Mouse (Mus musculus) retina, embryonic 14.5 days (tissue): ENCODE data around the gene Folr1.

ENCODE experiments used
- DNase-seq: peaks from one replicate; pipeline ENCODE4 v3.0.0-alpha.2; 2015; ENCODE audit warnings: low spot score

Folr1 gene

DNA sequence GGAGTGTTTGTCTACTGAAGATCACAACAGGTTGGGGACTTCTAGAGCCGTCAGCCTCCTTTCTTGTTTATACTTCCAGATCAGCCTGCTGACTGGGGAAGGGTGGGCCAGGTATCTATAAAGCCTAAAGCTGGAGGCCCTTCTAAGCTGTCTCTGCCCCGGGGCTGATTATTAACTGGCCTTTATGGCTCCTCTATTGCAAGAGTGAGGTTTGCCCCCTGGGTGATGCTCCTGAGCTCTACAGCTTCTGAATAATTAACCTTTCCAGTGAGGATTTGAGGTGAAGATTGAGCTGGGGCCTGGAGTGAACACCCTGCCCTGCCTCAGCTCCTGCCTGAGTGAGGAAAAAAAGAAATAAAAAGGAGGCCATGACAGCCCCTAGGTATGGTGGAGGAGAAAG is at the start of gene Folr1:
Folr1 (minus strand) TSS at position 160 of the 400 bp plus-strand sequence.
- DNase-seq, result no peak

GRCm38 (mm10) chr7:101918071-101918470 is 47.5 kb upstream of the Folr1 start:
- DNase-seq, result peak; percentile 82

DNA sequence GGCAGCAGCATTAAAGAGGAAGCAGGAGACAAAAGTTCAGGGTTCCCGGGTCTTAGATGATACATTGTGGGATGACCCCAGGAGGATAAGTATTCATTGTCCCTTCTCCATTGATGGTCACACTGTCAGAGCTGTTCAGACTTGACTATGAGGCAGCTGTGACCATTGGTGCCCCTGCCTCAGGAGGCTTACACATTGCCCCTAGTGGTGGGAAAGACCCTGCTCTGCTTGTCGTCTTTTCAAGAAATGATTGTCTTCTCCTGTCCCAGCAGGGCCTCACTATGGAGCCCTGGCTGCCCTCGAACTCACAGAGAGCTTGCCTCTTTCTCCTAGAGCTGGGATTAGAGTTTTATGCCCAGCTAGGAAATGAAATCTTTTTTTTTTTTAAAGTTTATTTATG is 41.4 kb upstream of the Folr1 start:
- peak; percentile 35 for DNase-seq

DNA sequence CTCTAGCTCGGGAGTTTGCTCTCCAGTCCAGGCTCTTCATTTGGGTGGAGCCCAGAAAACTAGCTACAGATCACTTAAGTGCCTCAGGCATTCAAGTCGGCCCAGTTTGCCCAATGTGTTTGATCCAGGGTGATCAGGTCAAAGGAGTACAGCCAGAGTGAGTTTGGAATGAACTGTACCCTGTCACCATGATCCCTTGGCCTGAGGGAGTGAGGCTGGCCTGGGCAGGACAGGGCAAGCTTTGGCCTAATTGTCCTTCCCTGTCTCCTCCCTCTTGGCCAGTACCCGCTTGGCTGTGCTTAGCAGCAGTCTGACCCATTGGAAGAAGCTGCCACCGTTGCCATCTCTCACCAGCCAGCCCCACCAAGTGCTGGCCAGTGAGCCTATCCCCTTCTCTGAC is 39.5 kb upstream of the Folr1 start:
- DNase-seq, result no peak

- DNase-seq, result no peak
Measured at GRCm38 (mm10) chr7:101908367-101908766, 37.8 kb upstream of the Folr1 start.

DNA sequence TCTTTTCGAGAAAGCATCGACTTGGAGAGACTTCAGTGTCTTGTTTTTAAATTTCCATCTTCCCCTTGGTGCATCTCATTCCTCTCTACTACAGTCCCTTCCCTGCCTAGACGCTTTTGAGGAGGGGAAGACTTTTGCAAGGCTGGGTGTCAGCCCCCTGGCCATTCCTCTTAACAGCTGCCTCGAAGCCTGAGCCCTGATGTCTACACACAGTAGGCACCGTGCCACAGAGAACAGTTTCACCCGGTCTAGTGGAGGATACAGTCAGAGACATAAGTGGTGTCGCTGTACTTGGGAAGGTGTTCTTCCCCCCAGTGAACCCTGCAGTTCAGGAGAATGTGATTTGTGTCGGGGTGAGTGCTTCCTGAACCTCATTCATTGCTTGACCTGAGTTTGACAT is 36.1 kb upstream of the Folr1 start:
- DNase-seq, result no peak

- no peak for DNase-seq
Measured at GRCm38 (mm10) chr7:101906287-101906681, 35.7 kb upstream of the Folr1 start, which contains the start of gene Tomt. Gene Tomt, minus strand, starts transcription at chr7:101906359.

- DNase-seq, result peak; percentile 99
Measured at GRCm38 (mm10) chr7:101905561-101906286, 35.1 kb upstream of the Folr1 start, which contains the start of gene Lamtor1. Gene Lamtor1, plus strand, starts transcription at chr7:101905904.

DNA sequence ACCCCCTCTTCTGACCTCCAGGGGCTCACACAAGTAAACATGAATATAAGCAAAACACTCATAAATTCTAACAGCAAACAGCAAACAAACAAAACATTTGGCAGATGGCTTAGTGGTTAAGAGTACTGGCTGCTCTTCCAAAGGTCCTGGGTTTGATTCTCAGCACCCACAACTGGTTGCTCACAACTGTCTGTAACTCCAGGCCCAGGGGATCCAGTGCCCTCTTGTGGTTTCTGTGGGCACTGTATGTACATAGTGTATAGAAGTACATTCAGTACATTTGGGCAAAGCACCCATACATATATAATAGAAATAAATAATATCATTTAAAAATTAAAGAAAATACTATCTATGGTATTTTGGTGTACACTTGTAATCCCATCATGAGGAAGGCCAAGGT is 32.3 kb upstream of the Folr1 start:
- no peak for DNase-seq

DNA sequence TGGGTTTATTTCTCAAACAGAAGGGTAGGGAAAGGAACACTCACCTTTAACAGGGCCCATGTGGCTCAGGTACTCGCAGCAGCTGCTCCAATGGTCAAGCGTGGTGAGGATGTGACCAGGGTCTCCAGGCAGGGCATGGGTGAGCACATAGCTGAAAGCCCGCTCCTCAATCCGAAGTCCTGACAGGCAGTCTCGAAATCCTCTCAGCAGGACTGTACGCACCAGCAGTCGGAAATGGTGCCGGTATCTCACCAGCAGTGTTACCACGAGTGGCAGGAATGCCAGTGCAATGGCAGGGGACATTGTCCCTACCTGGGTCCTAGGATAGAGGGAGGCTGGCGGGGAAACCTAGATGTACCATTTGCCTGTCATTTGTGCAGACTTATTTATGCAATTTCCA is 31.4 kb upstream of the Folr1 start:
- DNase-seq, result no peak

GRCm38 (mm10) chr7:101900331-101901097 is 29.9 kb upstream of the Folr1 start:
- no peak for DNase-seq

- peak; percentile 99 for DNase-seq
Measured at GRCm38 (mm10) chr7:101896104-101897066, 25.8 kb upstream of the Folr1 start.

- no peak for DNase-seq
Measured at GRCm38 (mm10) chr7:101895695-101896094, 25.1 kb upstream of the Folr1 start.

- DNase-seq, result no peak
Measured at GRCm38 (mm10) chr7:101888460-101888859, 17.9 kb upstream of the Folr1 start.

DNA sequence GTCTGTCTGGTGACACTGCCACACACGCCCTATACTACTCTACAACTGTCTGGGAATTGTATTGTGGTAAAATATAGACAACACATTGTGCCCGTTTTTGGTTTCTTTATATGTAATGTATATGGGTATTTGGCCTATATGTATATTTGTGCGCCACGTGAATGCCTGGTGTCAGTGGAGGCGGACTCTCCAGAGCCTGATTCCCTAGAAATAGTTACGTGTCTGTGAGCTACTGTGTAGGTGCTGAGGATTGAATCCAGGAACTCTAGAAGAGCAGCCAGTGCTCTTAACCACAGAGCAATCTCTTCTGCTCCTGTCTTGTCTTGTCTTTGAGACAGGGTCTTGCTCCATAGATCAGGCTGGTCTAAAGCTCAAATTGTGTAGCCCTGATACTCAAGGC is 15.7 kb upstream of the Folr1 start:
- no peak for DNase-seq

DNA sequence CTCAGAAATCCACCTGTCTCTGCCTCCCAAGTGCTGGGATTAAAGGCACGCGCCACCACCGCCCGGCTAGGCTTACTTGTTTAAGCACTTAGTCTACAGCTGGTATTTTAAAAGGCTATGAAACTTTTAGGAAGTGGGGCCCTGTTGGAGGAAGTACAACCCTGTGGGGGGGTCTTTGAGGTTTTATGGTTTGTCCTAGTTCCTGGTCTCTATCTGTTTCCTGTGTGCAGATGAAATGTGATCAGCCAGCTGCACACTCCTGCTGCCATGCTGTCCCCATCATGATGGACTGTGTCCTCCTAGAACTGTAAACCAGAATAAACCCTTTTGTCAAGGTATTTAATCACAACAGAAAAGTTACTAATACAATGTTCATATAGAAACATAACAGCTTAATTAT is 13.6 kb upstream of the Folr1 start:
- DNase-seq, result no peak

GRCm38 (mm10) chr7:101882413-101883154 is 12.0 kb upstream of the Folr1 start:
- no peak for DNase-seq

DNA sequence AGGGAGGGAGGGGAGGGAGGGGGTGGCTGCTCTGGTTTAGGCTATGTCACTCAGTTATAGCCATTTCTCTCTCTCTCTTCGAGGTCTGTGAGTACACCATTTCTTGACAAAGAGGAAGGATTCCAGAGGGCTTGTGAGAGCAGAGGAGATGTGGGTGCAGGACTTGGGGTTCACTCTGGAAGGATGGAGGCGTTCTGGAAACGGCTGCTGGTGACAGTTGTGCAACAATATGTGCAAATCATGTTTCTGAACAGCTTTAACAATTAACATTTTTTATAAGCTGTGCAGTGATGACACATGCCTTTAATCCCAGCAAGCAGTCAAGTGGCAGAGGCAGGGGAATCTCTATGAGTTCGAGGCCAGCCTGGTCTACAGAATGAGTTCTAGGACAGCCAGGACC is 10.3 kb upstream of the Folr1 start:
- no peak for DNase-seq

DNA sequence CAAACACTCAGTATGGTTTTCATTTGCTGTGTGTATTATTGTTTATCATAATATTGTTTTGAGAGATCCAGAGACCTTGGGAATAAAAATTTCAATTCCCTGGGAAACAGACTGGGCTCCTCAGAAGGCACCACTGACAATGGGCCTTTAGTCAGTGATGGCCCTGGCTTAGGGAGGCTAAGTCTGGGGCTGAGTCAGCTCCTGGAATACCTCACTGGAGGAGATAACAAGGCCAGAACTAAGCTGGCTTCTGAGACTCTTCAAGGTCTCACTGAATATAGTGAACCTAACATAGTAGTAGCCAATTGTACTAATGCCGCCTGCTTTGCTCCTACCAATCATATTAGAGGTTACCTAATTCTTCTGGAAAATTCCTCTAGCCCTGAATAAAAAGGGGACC is 5.4 kb upstream of the Folr1 start:
- no peak for DNase-seq

DNA sequence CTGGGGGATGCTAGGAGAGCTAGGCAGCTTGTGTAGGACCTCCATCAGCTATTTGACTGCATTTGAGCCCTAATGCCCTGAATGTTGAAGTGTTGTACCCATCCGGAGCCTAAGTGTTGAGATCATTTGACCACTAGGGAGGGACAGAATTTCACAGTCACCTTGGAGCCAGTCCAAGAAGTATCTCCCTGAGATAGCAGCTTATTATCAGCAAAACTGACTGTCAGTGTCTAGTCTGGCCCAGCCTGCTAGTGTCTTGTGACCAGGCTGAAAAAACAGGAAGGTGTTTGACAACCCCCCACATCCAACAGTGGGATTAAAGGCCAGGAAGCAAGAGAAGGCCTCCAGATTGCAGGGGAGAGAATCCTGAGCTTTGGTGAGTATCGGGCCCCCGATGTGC is 708 bp upstream of the Folr1 start:
- no peak for DNase-seq

DNA sequence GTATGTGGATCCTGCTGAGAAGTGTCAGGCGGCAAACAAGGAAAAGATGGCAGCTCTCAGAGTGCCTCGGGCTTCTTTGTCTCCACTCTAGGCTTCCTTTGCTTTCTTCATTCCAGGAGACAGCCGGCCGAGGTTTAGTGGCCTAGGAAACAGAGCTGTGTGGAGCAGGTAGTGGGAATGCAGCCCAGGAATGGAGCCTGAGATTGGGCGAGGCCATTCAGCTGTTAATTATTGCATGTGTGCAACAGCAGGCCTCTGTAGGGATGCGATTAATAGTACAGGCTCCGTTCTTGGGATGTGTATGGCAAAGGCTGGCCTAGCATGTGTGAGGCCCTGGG is 1.5 kb downstream of the Folr1 start:
- DNase-seq, result no peak
